Mouse (Mus musculus): ENCODE results near the gene Mettl27.

GRCm38 (mm10) chr5:134976164-134976563 lies 44.0 kb downstream of the Mettl27 start:
- no peak for TF ChIP-seq CTCF (conservative IDR thresholded peaks at IDR 0.05; ENCODE audit: low read length)
- TF ChIP-seq POU5F1 (IDR thresholded peaks at IDR 0.05; ENCODE audit: borderline replicate concordance, low read length): no peak
- no peak for TF ChIP-seq NANOG (IDR thresholded peaks at IDR 0.05; ENCODE audit: borderline replicate concordance, low read length)
